Mouse (Mus musculus) stomach, embryonic 14.5 days (tissue): Measurements from ENCODE around the gene Olfr1093. TPM values are rescaled to one million over a fixed set of nuclear protein-coding genes. Genes with fewer than 3 reads are reported as not detected.

Experiments
- ATAC-seq: fragments of 200-750 bp; cut with Nextera tagmentation; 2 replicates; pipeline ENCODE4 v1.8.0; 2017; ENCODE audit warnings: low read depth, moderate TSS enrichment; ENCODE audit not compliant: insufficient number of reproducible peaks, insufficient read depth, low FRiP score
- H3K27ac ChIP-seq: fragments of 300-500 bp; sonication (generic); 2 replicates; pipeline ENCODE4 v1.5.1; 2014; ENCODE audit warnings: mild to moderate bottlenecking, low read length, moderate library complexity, mixed read lengths
- H3K27me3 ChIP-seq: fragments of 300-500 bp; sonication (generic); 2 replicates; pipeline ENCODE4 v1.6.1; 2014; ENCODE audit warnings: low read length, control low read depth, mixed read lengths; ENCODE audit not compliant: control insufficient read depth, insufficient read depth
- H3K36me3 ChIP-seq: fragments of 300-500 bp; sonication (generic); 2 replicates; pipeline ENCODE4 v1.6.1; 2014; ENCODE audit warnings: mild to moderate bottlenecking, control low read depth, low read length, moderate library complexity, mixed read lengths; ENCODE audit not compliant: control insufficient read depth, insufficient read depth
- H3K4me1 ChIP-seq: fragments of 300-500 bp; sonication (generic); 2 replicates; pipeline ENCODE4 v1.6.1; 2014; ENCODE audit warnings: low read length, control low read depth, mixed read lengths; ENCODE audit not compliant: control insufficient read depth, insufficient read depth
- H3K4me2 ChIP-seq: fragments of 300-500 bp; sonication (generic); replicated peaks from 2 replicates; pipeline ENCODE4 v1.6.1; 2014; ENCODE audit warnings: low read depth, low read length, control low read depth
- H3K4me3 ChIP-seq: fragments of 300-500 bp; sonication (generic); 2 replicates; pipeline ENCODE4 v1.5.1; 2014; ENCODE audit warnings: low read depth, low read length, control low read depth
- H3K9ac ChIP-seq: fragments of 300-500 bp; sonication (generic); replicated peaks from 2 replicates; pipeline ENCODE4 v1.6.1; 2014; ENCODE audit warnings: low read depth, mild to moderate bottlenecking, control low read depth, low read length, moderate library complexity, mixed read lengths
- H3K9me3 ChIP-seq: fragments of 300-500 bp; sonication (generic); 2 replicates; pipeline ENCODE4 v1.6.1; 2016; ENCODE audit warnings: low read depth, low read length, control low read depth; ENCODE audit not compliant: control insufficient read depth
- WGBS: fragments of 180-500 bp; shearing (Covaris S2); extraction: QIAGEN DNeasy Blood & Tissue Kit; methylation state at CpG from one replicate; pipeline ENCODE4 v1.1.7; 2014; 5-methylcytosine and 5-hydroxymethylcytosine counted together
- polyA plus RNA-seq: library from polyadenylated mRNA; unstranded; fragments of >200 nt; fragmentation: Nextera tagmentation; extraction: Ambion mirVana; gene quantifications from 2 replicates; pipeline ENCODE4 v1.2.1, GENCODE M21; 2014

Gene Olfr1093
- not detected in 2 replicates for polyA plus RNA-seq

DNA sequence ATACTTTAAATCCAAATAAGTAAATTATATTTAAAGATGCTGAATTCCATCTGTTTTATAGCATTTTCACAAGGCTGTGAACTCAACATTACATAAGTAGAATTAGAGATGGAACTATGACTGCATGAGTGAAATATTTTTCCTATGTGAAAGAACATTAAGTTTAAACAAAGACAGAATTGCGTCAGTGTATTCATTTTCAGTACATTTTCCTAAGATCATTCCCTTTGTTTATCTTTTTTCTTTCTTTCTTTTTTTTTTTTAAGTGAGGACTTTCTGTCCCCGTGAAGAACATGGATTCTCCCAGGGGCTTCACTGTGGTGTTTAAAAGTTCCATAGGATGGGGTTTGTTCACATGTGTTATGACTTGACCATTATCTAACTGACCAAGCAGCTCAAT lies at the start of gene Olfr1093:
Gene Olfr1093 (plus strand): TSS at position 301 of the 400 bp plus-strand sequence.
- H3K4me3 ChIP-seq = no peak within 1 kb of the TSS
- WGBS = 72% methylated on average over 2 of the region's 2 CpGs
- H3K27ac ChIP-seq = no peak within 1 kb of the TSS
- no peak within 1 kb of the TSS for H3K4me2 ChIP-seq
- no peaks in the 10 kb centered on the region for H3K27me3 ChIP-seq
- ATAC-seq = no peak
- H3K4me1 ChIP-seq = no peaks in the 10 kb centered on the region
- H3K36me3 ChIP-seq = no peaks in the 10 kb centered on the region
- no peak within 1 kb of the TSS for H3K9ac ChIP-seq
- H3K9me3 ChIP-seq = no peaks in the 10 kb centered on the region

- no peak for ATAC-seq
- Histone ChIP-seq H3K9me3 (no peaks in the 10 kb centered on the region), H3K27ac (no peak within 1 kb of the TSS)
Observed at GRCm38 (mm10) chr2:86733601-86734000, 48.7 kb upstream of the Olfr1093 start, which contains the start of gene Olfr1089. Gene Olfr1089, minus strand, starts transcription at chr2:86733701.

GRCm38 (mm10) chr2:86758893-86759292 lies 23.4 kb upstream of the Olfr1093 start, which contains the start of gene Olfr1090:
Gene Olfr1090, minus strand, starts transcription at chr2:86758993.
- no peak within 1 kb of the TSS for H3K27ac ChIP-seq
- WGBS = 84% methylated on average over 1 of the region's 1 CpGs
- H3K36me3 ChIP-seq = no peaks in the 10 kb centered on the region
- H3K27me3 ChIP-seq = no peaks in the 10 kb centered on the region
- no peak within 1 kb of the TSS for H3K9ac ChIP-seq
- no peak within 1 kb of the TSS for H3K4me2 ChIP-seq
- no peak for ATAC-seq
- H3K4me1 ChIP-seq = no peaks in the 10 kb centered on the region
- no peak within 1 kb of the TSS for H3K4me3 ChIP-seq
- H3K9me3 ChIP-seq = no peaks in the 10 kb centered on the region

More at GRCm38 (mm10) chr2:86733601-86734000, 48.7 kb upstream of the Olfr1093 start, which contains the start of gene Olfr1089:
- no peaks in the 10 kb centered on the region for H3K27me3 ChIP-seq
- no peaks in the 10 kb centered on the region for H3K4me1 ChIP-seq
- H3K4me2 ChIP-seq = no peak within 1 kb of the TSS
- no peak within 1 kb of the TSS for H3K9ac ChIP-seq
- H3K36me3 ChIP-seq = no peaks in the 10 kb centered on the region
- H3K4me3 ChIP-seq = no peak within 1 kb of the TSS

GRCm38 (mm10) chr2:86761050-86761449 lies 21.2 kb upstream of the Olfr1093 start:
- Histone ChIP-seq H3K27me3 (no peaks in the 10 kb centered on the region), H3K4me3 (no peak overlapping the region), H3K9ac (no peak overlapping the region), H3K4me2 (no peak overlapping the region), H3K27ac (no peak overlapping the region), H3K36me3 (no peaks in the 10 kb centered on the region), H3K4me1 (no peaks in the 10 kb centered on the region), H3K9me3 (no peaks in the 10 kb centered on the region)
- ATAC-seq = no peak
- WGBS = 88% methylated on average over 6 of the region's 6 CpGs

DNA sequence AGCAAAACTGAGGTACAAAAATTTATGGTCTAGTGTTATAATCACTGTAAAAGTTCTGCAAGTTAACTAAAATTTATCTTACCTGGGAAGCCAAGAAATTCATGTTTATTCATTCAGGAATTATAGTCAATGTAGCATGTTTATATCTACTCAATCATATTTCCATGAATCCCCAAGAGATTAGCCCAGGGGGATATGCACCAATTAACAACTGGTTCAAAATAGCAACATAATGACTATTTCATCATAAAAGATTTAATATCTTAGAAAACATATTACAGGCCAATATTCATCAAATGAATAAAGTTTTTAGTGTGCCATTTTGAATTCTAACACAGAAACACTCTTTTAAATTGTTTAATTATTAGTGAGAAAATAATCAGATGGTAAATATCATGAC lies 27.6 kb downstream of the Olfr1093 start, which contains the start of gene Olfr141:
Gene Olfr141 (minus strand): TSS at position 101 of the 400 bp plus-strand sequence.
- Histone ChIP-seq H3K27me3 (no peaks in the 10 kb centered on the region), H3K4me2 (no peak within 1 kb of the TSS), H3K4me1 (no peaks in the 10 kb centered on the region), H3K36me3 (no peaks in the 10 kb centered on the region), H3K9ac (no peak within 1 kb of the TSS), H3K27ac (no peak within 1 kb of the TSS), H3K9me3 (no peaks in the 10 kb centered on the region), H3K4me3 (no peak within 1 kb of the TSS)
- ATAC-seq = no peak

GRCm38 (mm10) chr2:86824363-86824762 lies 42.1 kb downstream of the Olfr1093 start, which contains the start of gene Olfr1094:
Gene Olfr1094, plus strand, starts transcription at chr2:86824663.
- Histone ChIP-seq H3K4me1 (no peaks in the 10 kb centered on the region), H3K36me3 (no peaks in the 10 kb centered on the region), H3K9me3 (no peaks in the 10 kb centered on the region), H3K4me2 (no peak within 1 kb of the TSS), H3K27ac (no peak within 1 kb of the TSS), H3K9ac (no peak within 1 kb of the TSS), H3K4me3 (no peak within 1 kb of the TSS), H3K27me3 (no peaks in the 10 kb centered on the region)
- ATAC-seq = no peak

Other genes starting within 250 kb of the Olfr1093 start
- gene Olfr1079, start 240.0 kb upstream of the Olfr1093 start, polyA plus RNA-seq = not detected in 2 replicates
- gene Olfr1080, start 224.2 kb upstream of the Olfr1093 start, polyA plus RNA-seq = not detected in 2 replicates
- not detected in 2 replicates for gene Olfr1082, start 183.5 kb upstream of the Olfr1093 start, polyA plus RNA-seq
- not detected in 2 replicates for gene Olfr1084, start 142.8 kb upstream of the Olfr1093 start, polyA plus RNA-seq
- not detected in 2 replicates for gene Olfr1085, start 120.5 kb upstream of the Olfr1093 start, polyA plus RNA-seq
- gene Olfr1086, start 102.4 kb upstream of the Olfr1093 start, polyA plus RNA-seq = not detected in 2 replicates
- gene Olfr1087, start 84.1 kb upstream of the Olfr1093 start, polyA plus RNA-seq = not detected in 2 replicates
- not detected in 2 replicates for gene Olfr1089, start 48.8 kb upstream of the Olfr1093 start, polyA plus RNA-seq
- gene Olfr1090, start 23.5 kb upstream of the Olfr1093 start, polyA plus RNA-seq = not detected in 2 replicates
- gene Olfr141, start 27.5 kb downstream of the Olfr1093 start, polyA plus RNA-seq = not detected in 2 replicates
- gene Olfr1094, start 42.2 kb downstream of the Olfr1093 start, polyA plus RNA-seq = not detected in 2 replicates
- not detected in 2 replicates for gene Olfr1095, start 69.2 kb downstream of the Olfr1093 start, polyA plus RNA-seq
- not detected in 2 replicates for gene Gm13723, start 92.3 kb downstream of the Olfr1093 start, polyA plus RNA-seq
- not detected in 2 replicates for gene Olfr1097, start 109.7 kb downstream of the Olfr1093 start, polyA plus RNA-seq
- not detected in 2 replicates for gene Olfr1098, start 142.1 kb downstream of the Olfr1093 start, polyA plus RNA-seq
- not detected in 2 replicates for gene Olfr1099, start 178.2 kb downstream of the Olfr1093 start, polyA plus RNA-seq
- not detected in 2 replicates for gene Olfr1100, start 197.5 kb downstream of the Olfr1093 start, polyA plus RNA-seq
- gene Olfr1101, start 208.7 kb downstream of the Olfr1093 start, polyA plus RNA-seq = not detected in 2 replicates
- gene Olfr1102, start 215.9 kb downstream of the Olfr1093 start, polyA plus RNA-seq = not detected in 2 replicates
- not detected in 2 replicates for gene Olfr1104, start 244.6 kb downstream of the Olfr1093 start, polyA plus RNA-seq